Mouse (Mus musculus): ENCODE data around the gene Sla2. TPM values are rescaled to one million over a fixed set of nuclear protein-coding genes. Genes with fewer than 3 reads are reported as not detected.
"Not testable (repeated sequence)": the region's sequence is repeated elsewhere in the genome, so short reads cannot be mapped to it uniquely, and the experiment has no call there.

The Sla2 gene
- total RNA-seq, 2 experiments from 2014 or later = not detected

DNA sequence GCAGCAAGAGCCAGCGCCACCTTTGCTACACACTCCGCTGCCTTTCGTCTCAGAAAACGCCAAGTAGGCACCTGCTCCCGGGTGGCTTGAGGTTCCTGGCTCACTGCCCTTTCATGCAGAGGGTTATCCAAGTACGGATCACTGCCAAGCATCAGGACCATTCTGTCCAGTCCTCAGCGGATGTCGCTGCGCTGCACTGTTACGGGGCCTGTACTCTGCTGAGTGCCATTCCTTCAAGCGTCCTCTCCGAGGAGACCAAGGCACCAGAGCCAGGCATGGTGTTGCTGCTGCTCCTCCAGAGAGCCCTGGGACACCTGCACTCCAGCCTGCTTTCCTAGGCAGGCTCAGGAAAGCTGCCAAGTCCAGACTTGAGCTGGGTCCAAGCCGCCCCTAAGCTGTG is 33.4 kb downstream of the Sla2 start:
- intact Hi-C loops (cut with DNase I) = loop anchor here (10.0 kb wide), 1 partner anchor 309 kb away; the partner anchor contains the start of gene Aar2
- DNase-seq (ENCODE audit: extremely low spot score in 1 of 2, low spot score in 2 of 2) = not testable (repeated sequence)

DNA sequence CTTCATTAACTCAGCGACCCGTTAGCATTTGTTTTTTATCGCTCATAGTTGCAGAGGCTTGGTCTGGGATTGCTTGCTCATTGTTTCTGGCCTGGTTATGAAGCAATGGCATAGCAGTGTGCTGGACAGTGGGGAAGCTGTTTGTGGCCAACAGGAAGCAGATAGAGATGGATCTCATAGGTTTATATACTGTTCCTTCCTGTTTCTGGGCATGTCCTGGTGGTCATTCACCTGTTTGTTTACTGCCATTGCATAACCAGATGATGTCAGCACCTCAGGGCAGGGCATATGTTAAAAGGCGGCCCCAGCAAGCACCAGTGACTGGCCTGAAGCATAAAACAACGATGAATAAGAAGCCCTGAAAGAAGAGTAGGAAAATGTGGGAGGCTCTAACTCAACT is 36.5 kb downstream of the Sla2 start:
- intact Hi-C loops (cut with DNase I) = loop anchor here (10.0 kb wide), 1 partner anchor 306 kb away; the partner anchor contains the start of gene Aar2
- DNase-seq (ENCODE audit: extremely low spot score in 1 of 2, low spot score in 2 of 2) = no peak

GRCm38 (mm10) chr2:156848526-156849182 is 38.3 kb downstream of the Sla2 start:
- intact Hi-C loops (cut with DNase I) = no loop called here
- DNase-seq (ENCODE audit: extremely low spot score in 1 of 2, low spot score in 2 of 2) = no peak

GRCm38 (mm10) chr2:156847653-156848052 is 39.3 kb downstream of the Sla2 start:
- DNase-seq (ENCODE audit: extremely low spot score in 1 of 2, low spot score in 2 of 2) = no peak
- intact Hi-C loops (cut with DNase I) = no loop called here

DNA sequence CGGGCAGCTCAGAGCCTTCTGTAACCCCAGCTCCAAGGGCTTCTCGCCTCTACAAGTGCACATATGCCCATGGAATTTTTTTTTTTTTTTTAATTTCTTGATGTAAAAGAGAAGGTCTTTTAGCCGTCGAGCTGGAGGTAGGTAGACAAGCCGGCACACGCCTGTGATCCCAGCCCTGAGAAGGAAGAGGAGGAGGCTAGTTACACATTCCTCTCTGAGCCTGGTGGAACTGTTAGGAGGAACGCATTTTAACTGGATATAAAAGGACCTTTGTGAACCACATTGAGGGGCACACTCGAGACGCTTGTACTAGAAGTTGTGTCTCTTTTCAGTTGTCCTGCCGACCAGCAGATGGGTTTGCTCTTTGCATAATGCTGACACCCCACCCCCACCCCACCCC is 42.3 kb downstream of the Sla2 start:
- intact Hi-C loops (cut with DNase I) = no loop called here
- DNase-seq (ENCODE audit: extremely low spot score in 1 of 2, low spot score in 2 of 2) = no peak

GRCm38 (mm10) chr2:156843331-156843730 is 43.7 kb downstream of the Sla2 start:
- no peak for DNase-seq (ENCODE audit: extremely low spot score in 1 of 2, low spot score in 2 of 2)
- intact Hi-C loops (cut with DNase I) = no loop called here

DNA sequence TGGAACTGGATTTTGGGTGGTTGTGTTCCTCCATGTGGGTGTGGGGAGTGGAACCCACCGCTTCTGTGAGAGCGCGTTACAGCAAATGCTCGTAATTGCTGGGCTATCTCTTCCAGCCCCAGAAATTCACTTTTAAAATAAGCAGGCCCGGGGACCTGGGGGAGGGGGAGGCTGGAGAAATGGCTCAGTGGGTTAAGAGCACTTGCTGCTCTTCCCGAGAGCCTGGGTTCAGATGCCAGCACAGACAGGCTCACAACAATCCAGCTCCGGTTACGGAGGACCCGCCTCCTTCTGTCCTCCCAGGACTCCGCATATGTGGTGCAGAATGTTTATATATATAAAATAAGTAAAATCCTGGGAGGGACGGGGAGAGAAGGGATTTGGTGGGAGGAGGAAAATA is 44.3 kb downstream of the Sla2 start:
- DNase-seq (ENCODE audit: extremely low spot score in 1 of 2, low spot score in 2 of 2) = no peak
- intact Hi-C loops (cut with DNase I) = no loop called here

DNA sequence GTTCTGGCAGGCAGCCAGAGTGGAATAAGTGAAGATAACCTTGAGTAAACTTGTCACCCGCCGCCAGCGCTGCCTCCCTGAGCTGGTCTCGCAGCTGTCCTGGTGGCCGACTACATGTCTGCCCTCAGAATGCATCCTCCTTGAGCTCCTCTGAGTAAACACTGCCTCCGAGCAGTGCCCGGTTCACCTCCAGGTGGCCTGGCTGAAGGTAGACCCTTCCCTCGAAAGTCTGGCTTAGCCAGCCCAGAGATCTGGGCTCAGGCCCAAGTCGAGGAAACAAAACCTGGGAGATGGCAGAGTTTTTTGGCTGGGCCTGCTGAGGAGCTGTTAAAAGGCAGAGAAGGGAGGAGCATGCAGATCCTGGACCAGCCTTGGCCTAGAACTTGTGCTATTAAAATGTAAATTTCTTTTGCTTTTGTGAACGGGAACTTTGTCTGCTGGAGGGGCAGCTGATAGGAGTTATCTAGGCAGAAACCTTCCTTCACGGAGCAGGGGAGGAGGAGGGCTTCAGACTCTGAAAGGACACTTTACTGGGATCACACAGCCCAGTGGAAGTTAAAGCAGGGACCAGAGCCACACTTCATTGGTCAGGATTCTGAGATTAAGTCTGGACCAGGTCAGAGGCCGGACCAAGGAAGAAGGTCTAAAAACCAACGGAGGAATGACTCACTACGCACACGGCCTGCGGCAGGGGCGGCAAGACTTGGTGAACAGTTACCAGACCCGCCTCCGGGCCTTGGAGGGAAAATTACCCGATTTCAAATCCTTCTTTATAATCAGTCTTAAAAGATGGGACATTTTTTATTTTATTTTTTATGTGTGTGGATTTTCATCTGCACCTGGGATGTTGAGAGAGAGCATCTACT is 44.9 kb downstream of the Sla2 start:
- intact Hi-C loops (cut with DNase I) = no loop called here
- peak in 1 of 2 experiments; percentile 55 for DNase-seq (ENCODE audit: extremely low spot score in 1 of 2, low spot score in 2 of 2)

- DNase-seq (ENCODE audit: extremely low spot score in 1 of 2, low spot score in 2 of 2) = peak in 1 of 2 experiments; percentile 71
- intact Hi-C loops (cut with DNase I) = no loop called here
These were observed 45.8 kb downstream of the Sla2 start for GRCm38 (mm10) chr2:156841028-156841840.

- DNase-seq (ENCODE audit: extremely low spot score in 1 of 2, low spot score in 2 of 2) = peak in 1 of 2 experiments; percentile 59
- intact Hi-C loops (cut with DNase I) = no loop called here
These were observed 46.5 kb downstream of the Sla2 start for GRCm38 (mm10) chr2:156840301-156841027.

- intact Hi-C loops (cut with DNase I) = no loop called here
- peak in 1 of 2 experiments; percentile 89 for DNase-seq (ENCODE audit: extremely low spot score in 1 of 2, low spot score in 2 of 2)
These were observed 47.4 kb downstream of the Sla2 start, which contains the start of gene Tgif2 for GRCm38 (mm10) chr2:156839319-156840191. TSS of gene Tgif2 (plus strand) at chr2:156840007.

DNA sequence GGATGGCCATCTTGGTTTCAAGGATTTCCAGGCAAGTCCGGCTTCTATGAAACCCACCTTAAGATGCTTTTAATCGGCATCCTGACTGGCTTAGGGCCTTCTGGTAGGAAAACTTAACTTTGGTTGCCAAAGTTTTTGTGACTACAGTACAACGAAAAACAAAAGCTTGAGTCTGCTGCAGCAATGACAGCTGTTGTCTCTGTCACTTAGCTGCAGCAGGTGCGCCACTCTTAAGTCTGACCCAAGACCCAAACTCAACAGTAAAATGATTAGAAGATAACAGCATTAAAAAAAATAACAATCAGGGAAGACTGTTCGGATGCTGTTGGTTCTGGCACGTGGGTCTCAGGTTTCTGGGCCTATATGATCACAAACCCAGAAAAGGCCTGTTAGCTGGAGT is 48.2 kb downstream of the Sla2 start:
- no peak for DNase-seq (ENCODE audit: extremely low spot score in 1 of 2, low spot score in 2 of 2)
- intact Hi-C loops (cut with DNase I) = no loop called here

DNA sequence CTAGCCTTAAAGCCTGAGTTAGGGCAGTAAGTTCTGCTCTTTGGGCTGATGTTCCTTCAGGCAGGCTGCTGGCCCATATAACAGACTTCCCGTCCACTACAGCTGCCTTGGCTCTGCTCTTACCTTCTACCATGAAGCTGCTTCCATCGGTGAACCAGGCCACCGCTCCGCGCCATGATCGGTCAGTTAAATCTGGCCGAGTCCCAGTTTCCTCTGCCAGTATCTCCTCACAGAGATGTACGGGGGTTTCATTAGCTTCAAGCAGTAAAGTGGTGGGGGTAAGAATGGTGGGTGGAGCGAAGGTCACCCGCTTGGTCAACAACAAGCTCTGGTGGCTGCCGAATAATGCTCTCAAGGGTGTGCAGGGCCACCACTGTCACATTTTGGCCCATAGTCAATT is 52.7 kb downstream of the Sla2 start:
- no peak for DNase-seq (ENCODE audit: extremely low spot score in 1 of 2, low spot score in 2 of 2)
- intact Hi-C loops (cut with DNase I) = no loop called here

GRCm38 (mm10) chr2:156825128-156825527 is 61.9 kb downstream of the Sla2 start:
- intact Hi-C loops (cut with DNase I); DNase-seq (ENCODE audit: extremely low spot score in 1 of 2, low spot score in 2 of 2): not testable (repeated sequence)

Data from left cerebral cortex, postnatal 10 days (tissue).